Comparison of ENCODE assay signal across 8 mouse cellular contexts in genomic region chr5:19907381-19907982, GRCm38 (mm10).
DNase-seq lines count a peak whose midpoint lies in the region; ATAC-seq and TF ChIP-seq lines count a peak whose summit lies in the region.

No protein-coding gene starts in this region.

- H3K9ac ChIP-seq in heart, postnatal 0 days (replicated peaks; ENCODE audit: low read depth, low read length) = no peak overlapping the region
- H3K9ac ChIP-seq in hindbrain, embryonic 13.5 days = peak overlapping the region; percentile 82
- H3K9ac ChIP-seq in midbrain, embryonic 14.5 days (replicated peaks; ENCODE audit: low read length) = peak overlapping the region; percentile 72

- peaks cover 12% of the 10 kb centered on the region for H3K27me3 ChIP-seq in heart, postnatal 0 days (ENCODE audit: control insufficient read depth, insufficient read depth, low read length)
- H3K27me3 ChIP-seq in hindbrain, embryonic 13.5 days = no peaks in the 10 kb centered on the region
- H3K27me3 ChIP-seq in midbrain, embryonic 14.5 days (ENCODE audit: control insufficient read depth, insufficient read depth, low read length) = no peaks in the 10 kb centered on the region

- no peak overlapping the region for H3K27ac ChIP-seq in heart, postnatal 0 days (ENCODE audit: low read depth)
- no peak overlapping the region for H3K27ac ChIP-seq in brown adipose tissue, adult 24 weeks (replicated peaks; ENCODE audit: low read depth, low read length)
- peak overlapping the region; percentile 90 for H3K27ac ChIP-seq in hindbrain, embryonic 13.5 days
- peak overlapping the region; percentile 86 for H3K27ac ChIP-seq in midbrain, embryonic 14.5 days (replicated peaks; ENCODE audit: low read depth, low read length)

- intact Hi-C loops in heart, postnatal 10 days (cut with DNase I) = no loop called here

- no peaks in the 10 kb centered on the region for H3K36me3 ChIP-seq in heart, postnatal 0 days (replicated peaks; ENCODE audit: control insufficient read depth, insufficient read depth, low read length)
- no peaks in the 10 kb centered on the region for H3K36me3 ChIP-seq in hindbrain, embryonic 13.5 days
- no peaks in the 10 kb centered on the region for H3K36me3 ChIP-seq in midbrain, embryonic 14.5 days (ENCODE audit: control insufficient read depth, insufficient read depth, low read length)

- no peaks in the 10 kb centered on the region for H3K9me3 ChIP-seq in heart, postnatal 0 days (replicated peaks; ENCODE audit: control insufficient read depth, low read length)
- no peaks in the 10 kb centered on the region for H3K9me3 ChIP-seq in hindbrain, embryonic 13.5 days
- no peaks in the 10 kb centered on the region for H3K9me3 ChIP-seq in midbrain, embryonic 14.5 days (ENCODE audit: control insufficient read depth, low read length)

- TF ChIP-seq CTCF in heart, postnatal 0 days (IDR thresholded peaks at IDR 0.05; ENCODE audit: low read depth) = no peak

- 0 out of 2 replicates have a peak, but pooled peaks cover 9% of the 10 kb centered on the region for H3K4me1 ChIP-seq in heart, postnatal 0 days (ENCODE audit: control insufficient read depth, insufficient read depth)
- no peaks in the 10 kb centered on the region for H3K4me1 ChIP-seq in brown adipose tissue, adult 24 weeks (ENCODE audit: control insufficient read depth, insufficient read depth, insufficient read length, low read length)
- peaks cover 16% of the 10 kb centered on the region for H3K4me1 ChIP-seq in hindbrain, embryonic 13.5 days (replicated peaks)
- H3K4me1 ChIP-seq in midbrain, embryonic 14.5 days (ENCODE audit: control insufficient read depth, insufficient read depth, low read length) = 0 out of 2 replicates have a peak, but pooled peaks cover 5% of the 10 kb centered on the region

- WGBS in heart, postnatal 0 days = 8% methylated on average over 12 of the region's 12 CpGs
- WGBS in hindbrain, embryonic 13.5 days = 1% methylated on average over 12 of the region's 12 CpGs
- WGBS in midbrain, embryonic 14.5 days = under 1% methylated on average over 12 of the region's 12 CpGs

- TF ChIP-seq EP300 in heart, postnatal 0 days (IDR thresholded peaks at IDR 0.05; ENCODE audit: low read depth) = no peak

- peak overlapping the region; percentile 72 for H3K4me2 ChIP-seq in heart, postnatal 0 days (ENCODE audit: low read depth, low read length)
- H3K4me2 ChIP-seq in hindbrain, embryonic 13.5 days = peak overlapping the region; percentile 58
- H3K4me2 ChIP-seq in midbrain, embryonic 14.5 days (ENCODE audit: low read length) = peak overlapping the region; percentile 54

- H3K4me3 ChIP-seq in heart, postnatal 0 days (ENCODE audit: low read depth, low read length) = peak overlapping the region; percentile 45
- H3K4me3 ChIP-seq in brown adipose tissue, adult 24 weeks (ENCODE audit: insufficient read depth, low read depth, low read length) = peak overlapping the region; percentile 25
- H3K4me3 ChIP-seq in hindbrain, embryonic 13.5 days = peak overlapping the region; percentile 64
- peak overlapping the region; percentile 56 for H3K4me3 ChIP-seq in midbrain, embryonic 14.5 days (replicated peaks; ENCODE audit: low read depth, low read length)

- ATAC-seq in heart, postnatal 0 days (ENCODE audit: insufficient read depth, low read depth) = no peak
- peak; percentile 74 for ATAC-seq in hindbrain, embryonic 13.5 days (ENCODE audit: low FRiP score)
- peak; percentile 64 for ATAC-seq in midbrain, embryonic 14.5 days (ENCODE audit: low FRiP score, low TSS enrichment)

- DNase-seq in heart, postnatal 0 days (ENCODE audit: low spot score) = no peak
- DNase-seq in heart, postnatal 10 days = no peak
- peak; percentile 75 for DNase-seq in midbrain, embryonic 14.5 days
- no peak for DNase-seq in adrenal gland, adult 2 months
- DNase-seq in ovary, postnatal 10 days (ENCODE audit: low spot score) = no peak
- DNase-seq in natural killer cell, adult 2 months (ENCODE audit: low spot score in 2 of 2) = no peak

Comparison
In these comparisons a context has a peak if more than half of its experiments do, and no peak if none do; other contexts are left out.
1. H3K27ac ChIP-seq: peak in hindbrain, embryonic 13.5 days (single experiment) and midbrain, embryonic 14.5 days (single experiment); none in heart, postnatal 0 days (single experiment) and brown adipose tissue, adult 24 weeks (single experiment).
2. Peak in every context shown above with its lines, with median percentiles within 50 percentile points of each other: H3K4me2 ChIP-seq and H3K4me3 ChIP-seq.